Mouse (Mus musculus) ES-E14 (cell line): ENCODE measurements at regions not wholly inside any gene's neighbourhood (a gene's known extent, or its start where the extent isn't known, plus 50 kb on each side); places are given as distances from the start of the nearest gene placed in this dataset.

Source experiments
- DNase-seq: peaks from one replicate; pipeline ENCODE4 v3.0.0-alpha.2; 2013; ENCODE audit warnings: low read depth, low spot score
- H3K27ac ChIP-seq: 2 replicates; pipeline ENCODE4 v1.5.1; 2012; ENCODE audit warnings: low read depth, mild to moderate bottlenecking, low read length, moderate library complexity, mixed read lengths; ENCODE audit not compliant: poor library complexity, insufficient read depth, severe bottlenecking
- H3K36me3 ChIP-seq: 2 replicates; pipeline ENCODE4 v1.6.1; 2012; ENCODE audit warnings: mild to moderate bottlenecking, low read length, moderate library complexity, mixed read lengths; ENCODE audit not compliant: control insufficient read depth, poor library complexity, insufficient read depth, severe bottlenecking
- H3K4me1 ChIP-seq, 2 experiments: fragments of 150-350 bp in 1 of 2; sonication (generic) in 1 of 2; 2 replicates each; pipeline ENCODE4 v1.6.1; 2012; ENCODE audit warnings: low read length in 2 of 2, mild to moderate bottlenecking in 1 of 2, mixed read lengths in 1 of 2; ENCODE audit not compliant: control insufficient read depth in 2 of 2, insufficient read depth in 2 of 2, poor library complexity in 1 of 2
- H3K4me3 ChIP-seq, 2 experiments: fragments of 150-350 bp in 1 of 2; sonication (generic) in 1 of 2; 2 replicates each; pipeline ENCODE4 v1.5.1; 2012; ENCODE audit warnings: low read length in 2 of 2, low read depth in 1 of 2, mild to moderate bottlenecking in 1 of 2, mixed read lengths in 1 of 2; ENCODE audit not compliant: insufficient read depth in 1 of 2, poor library complexity in 1 of 2, severe bottlenecking in 1 of 2
- H3K9ac ChIP-seq: 2 replicates; pipeline ENCODE4 v1.6.1; 2012; ENCODE audit warnings: low read depth, mild to moderate bottlenecking, low read length, mixed read lengths; ENCODE audit not compliant: poor library complexity, insufficient read depth, severe bottlenecking
- H3K9me3 ChIP-seq: fragments of 150-350 bp; sonication (generic); 2 replicates; pipeline ENCODE4 v1.6.1; 2012; ENCODE audit warnings: low read depth, mild to moderate bottlenecking, low read length; ENCODE audit not compliant: control insufficient read depth, insufficient read depth
- CHD2 ChIP-seq: IDR thresholded peaks from 2 replicates; pipeline ENCODE4 v1.6.1; 2014; ENCODE audit warnings: mild to moderate bottlenecking, low read depth, low read length, inconsistent platforms
- HCFC1 ChIP-seq: IDR thresholded peaks from 2 replicates; pipeline ENCODE4 v1.6.1; 2012; ENCODE audit warnings: low read length, inconsistent platforms, borderline replicate concordance; ENCODE audit not compliant: insufficient read depth
- MAFK ChIP-seq: IDR thresholded peaks from 2 replicates; pipeline ENCODE4 v1.6.1; 2014; ENCODE audit warnings: mild to moderate bottlenecking, low read depth, low read length, inconsistent platforms; ENCODE audit not compliant: insufficient read depth
- ZC3H11A ChIP-seq: IDR thresholded peaks from 2 replicates; pipeline ENCODE4 v1.6.1; 2012; ENCODE audit warnings: low read depth, mild to moderate bottlenecking, inconsistent platforms, low read length, borderline replicate concordance
- ZNF384 ChIP-seq: IDR thresholded peaks from 2 replicates; pipeline ENCODE4 v1.6.1; 2012; ENCODE audit warnings: low read depth, low read length, inconsistent platforms
- in situ Hi-C, 2 experiments: fragments of 600-800 bp; cut with MboI; formaldehyde crosslinking; loops; one replicate each; pipeline ENCODE4 v1.15.1; 2025; ENCODE audit warnings: low sequenced_read_pairs in 2 of 2, inconsistent platforms in 1 of 2; ENCODE audit not compliant: unreplicated experiment in 2 of 2

GRCm38 (mm10) chr9:100387171-100387685 lies 99.4 kb downstream of the Il20rb start:
- 0 out of 4 replicates have a peak overlapping the region, but pooled peaks of 1 of the 2 experiments have one; percentile 30 for H3K4me3 ChIP-seq
- H3K9ac ChIP-seq = no peak overlapping the region
- H3K36me3 ChIP-seq = no peaks in the 10 kb centered on the region
- no peak for DNase-seq
- in situ Hi-C loops = loop anchor here in 1 of 2 experiments (25.0 kb wide), 2 partner anchors 550 to 625 kb away; no protein-coding TSS in a partner anchor
- no peaks in the 10 kb centered on the region for H3K9me3 ChIP-seq
- TF ChIP-seq ZC3H11A (no peak), ZNF384 (no peak), MAFK (no peak), HCFC1 (no peak), CHD2 (no peak)
- peaks cover 0 to 8% of the 10 kb centered on the region in 2 experiments; a peak in 2 of 4 replicates for H3K4me1 ChIP-seq
- H3K27ac ChIP-seq = no peak overlapping the region

DNA sequence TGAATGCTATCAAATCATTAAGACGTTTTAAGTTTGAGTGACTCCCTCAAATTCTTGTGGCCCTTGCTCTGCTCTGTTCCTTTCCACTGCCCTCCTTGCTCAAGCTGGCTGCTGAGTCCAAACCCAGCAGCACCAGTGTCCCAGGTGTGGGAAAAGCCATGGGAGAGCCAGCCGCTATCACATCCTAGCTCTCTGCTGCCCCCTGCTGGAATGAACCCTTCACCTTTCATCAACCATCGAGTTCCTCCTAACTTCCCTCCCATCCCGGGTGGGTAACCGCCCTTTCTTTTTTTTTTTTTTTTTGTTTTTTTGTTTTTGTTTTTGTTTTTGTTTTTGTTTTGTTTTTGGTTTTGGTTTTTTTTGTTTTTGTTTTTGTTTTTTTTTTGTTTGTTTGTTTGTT lies 104.1 kb downstream of the Il20rb start:
- peak; percentile 76 for DNase-seq
- TF ChIP-seq ZNF384 (peak; percentile 91), MAFK (no peak), HCFC1 (no peak), CHD2 (no peak), ZC3H11A (peak; percentile 17; the same call in 1 of the 2 replicates)
- no peak overlapping the region for H3K9ac ChIP-seq
- in situ Hi-C loops = loop anchor here in 1 of 2 experiments (25.0 kb wide), 2 partner anchors 545 to 620 kb away; no protein-coding TSS in a partner anchor
- H3K4me1 ChIP-seq = peaks cover 0 to 7% of the 10 kb centered on the region in 2 experiments; a peak in 1 of 4 replicates
- H3K4me3 ChIP-seq = no peak overlapping the region
- H3K27ac ChIP-seq = no peak overlapping the region
- H3K9me3 ChIP-seq = no peaks in the 10 kb centered on the region
- H3K36me3 ChIP-seq = no peaks in the 10 kb centered on the region

- DNase-seq = no peak
- no peak for TF ChIP-seq ZNF384
- no peak for TF ChIP-seq ZC3H11A
- TF ChIP-seq MAFK = no peak
- TF ChIP-seq HCFC1 = no peak
- TF ChIP-seq CHD2 = no peak
- no peak overlapping the region for H3K4me3 ChIP-seq
Observed at GRCm38 (mm10) chr9:100369921-100370320, 116.7 kb downstream of the Il20rb start.

GRCm38 (mm10) chr9:100366816-100367215 lies 119.8 kb downstream of the Il20rb start:
- no peak overlapping the region for H3K4me3 ChIP-seq
- TF ChIP-seq ZC3H11A (no peak), HCFC1 (no peak), ZNF384 (no peak), CHD2 (no peak), MAFK (no peak)
- H3K9me3 ChIP-seq = no peaks in the 10 kb centered on the region
- no peaks in the 10 kb centered on the region for H3K4me1 ChIP-seq
- in situ Hi-C loops = no loop called here
- H3K27ac ChIP-seq = no peak overlapping the region
- no peak overlapping the region for H3K9ac ChIP-seq
- no peaks in the 10 kb centered on the region for H3K36me3 ChIP-seq
- DNase-seq = no peak

More at GRCm38 (mm10) chr9:100369921-100370320, 116.7 kb downstream of the Il20rb start:
- H3K36me3 ChIP-seq = no peaks in the 10 kb centered on the region
- H3K9ac ChIP-seq = no peak overlapping the region
- H3K4me1 ChIP-seq = no peaks in the 10 kb centered on the region
- H3K9me3 ChIP-seq = no peaks in the 10 kb centered on the region
- in situ Hi-C loops = no loop called here
- H3K27ac ChIP-seq = no peak overlapping the region
